ENCODE assay signal across 8 mouse cellular contexts in genomic region chr1:34750061-34751054, GRCm38 (mm10).
DNase-seq lines count a peak whose midpoint lies in the region; ATAC-seq and TF ChIP-seq lines count a peak whose summit lies in the region.

No protein-coding gene starts in this region.

- H3K27me3 ChIP-seq in neural tube, embryonic 13.5 days, result peaks cover 31% of the 10 kb centered on the region

- peak overlapping the region; percentile 87 for H3K9ac ChIP-seq in neural tube, embryonic 13.5 days

- H3K9me3 ChIP-seq in neural tube, embryonic 13.5 days, result no peaks in the 10 kb centered on the region

- TF ChIP-seq CTCF in embryonic fibroblast, embryonic 13.5 days (IDR thresholded peaks at IDR 0.05; ENCODE audit: borderline replicate concordance, insufficient read depth, low read length), result no peak

- DNase-seq in layer of hippocampus, postnatal 10 days (ENCODE audit: low spot score in 2 of 2), result peak; percentile 34 to 49
- no peak for DNase-seq in layer of hippocampus, adult 11-12 months (ENCODE audit: low spot score)
- peak; percentile 22 to 27 for DNase-seq in left cerebral cortex, postnatal 25 days (ENCODE audit: low spot score in 2 of 2)
- DNase-seq in adipocyte (ENCODE audit: low spot score), result no peak
- no peak for DNase-seq in gastrocnemius, postnatal 10 days

- no peaks in the 10 kb centered on the region for H3K4me1 ChIP-seq in brown adipose tissue, adult 24 weeks (ENCODE audit: control insufficient read depth, insufficient read depth, insufficient read length, low read length)
- no peaks in the 10 kb centered on the region for H3K4me1 ChIP-seq in embryonic fibroblast, embryonic 13.5 days (ENCODE audit: control insufficient read depth, insufficient read depth, low read length)
- H3K4me1 ChIP-seq in neural tube, embryonic 13.5 days (replicated peaks), result peaks cover 33% of the 10 kb centered on the region

- H3K27ac ChIP-seq in brown adipose tissue, adult 24 weeks (replicated peaks; ENCODE audit: low read depth, low read length), result no peak overlapping the region
- H3K27ac ChIP-seq in embryonic fibroblast, embryonic 13.5 days (ENCODE audit: insufficient read depth, low read length), result no peak overlapping the region
- peak overlapping the region; percentile 68 for H3K27ac ChIP-seq in neural tube, embryonic 13.5 days (replicated peaks)

- TF ChIP-seq POLR2A in embryonic fibroblast, embryonic 13.5 days (IDR thresholded peaks at IDR 0.05; ENCODE audit: low read depth, low read length), result no peak

- under 1% methylated on average over 104 of the region's 108 CpGs for WGBS in neural tube, embryonic 13.5 days

- peak; percentile 77 for ATAC-seq in neural tube, embryonic 13.5 days (ENCODE audit: low read depth)

- H3K4me2 ChIP-seq in neural tube, embryonic 13.5 days, result peak overlapping the region; percentile 93

- intact Hi-C loops in left cerebral cortex, postnatal 25 days (cut with DNase I), result loop anchor here (2.0 kb wide), 1 partner anchor 52 kb away; no protein-coding TSS in a partner anchor

- 0 out of 2 replicates have a peak, but pooled peaks cover 4% of the 10 kb centered on the region for H3K36me3 ChIP-seq in neural tube, embryonic 13.5 days

- H3K4me3 ChIP-seq in brown adipose tissue, adult 24 weeks (ENCODE audit: insufficient read depth, low read depth, low read length), result peak overlapping the region; percentile 27; the same call in 1 of the 2 replicates
- peak overlapping the region; percentile 38 for H3K4me3 ChIP-seq in embryonic fibroblast, embryonic 13.5 days (ENCODE audit: insufficient read depth, low read length)
- peak overlapping the region; percentile 77 for H3K4me3 ChIP-seq in neural tube, embryonic 13.5 days

Comparison
In these comparisons a context has a peak if more than half of its experiments do, and no peak if none do; other contexts are left out.
1. DNase-seq: peak in layer of hippocampus, postnatal 10 days (2 of 2) and left cerebral cortex, postnatal 25 days (2 of 2); none in layer of hippocampus, adult 11-12 months (single experiment), adipocyte (single experiment) and gastrocnemius, postnatal 10 days (single experiment).
2. H3K4me3 ChIP-seq: peak in every context shown above with its lines; median percentile 77 in neural tube, embryonic 13.5 days; 38 in embryonic fibroblast, embryonic 13.5 days; 27 in brown adipose tissue, adult 24 weeks.